Mouse (Mus musculus): ENCODE results near the gene Slc12a9. TPM values are rescaled to one million over a fixed set of nuclear protein-coding genes. Genes with fewer than 3 reads are reported as not detected.

Slc12a9 gene
- polyA plus RNA-seq, 1 experiment from 2014 or later: 5.8 TPM

DNA sequence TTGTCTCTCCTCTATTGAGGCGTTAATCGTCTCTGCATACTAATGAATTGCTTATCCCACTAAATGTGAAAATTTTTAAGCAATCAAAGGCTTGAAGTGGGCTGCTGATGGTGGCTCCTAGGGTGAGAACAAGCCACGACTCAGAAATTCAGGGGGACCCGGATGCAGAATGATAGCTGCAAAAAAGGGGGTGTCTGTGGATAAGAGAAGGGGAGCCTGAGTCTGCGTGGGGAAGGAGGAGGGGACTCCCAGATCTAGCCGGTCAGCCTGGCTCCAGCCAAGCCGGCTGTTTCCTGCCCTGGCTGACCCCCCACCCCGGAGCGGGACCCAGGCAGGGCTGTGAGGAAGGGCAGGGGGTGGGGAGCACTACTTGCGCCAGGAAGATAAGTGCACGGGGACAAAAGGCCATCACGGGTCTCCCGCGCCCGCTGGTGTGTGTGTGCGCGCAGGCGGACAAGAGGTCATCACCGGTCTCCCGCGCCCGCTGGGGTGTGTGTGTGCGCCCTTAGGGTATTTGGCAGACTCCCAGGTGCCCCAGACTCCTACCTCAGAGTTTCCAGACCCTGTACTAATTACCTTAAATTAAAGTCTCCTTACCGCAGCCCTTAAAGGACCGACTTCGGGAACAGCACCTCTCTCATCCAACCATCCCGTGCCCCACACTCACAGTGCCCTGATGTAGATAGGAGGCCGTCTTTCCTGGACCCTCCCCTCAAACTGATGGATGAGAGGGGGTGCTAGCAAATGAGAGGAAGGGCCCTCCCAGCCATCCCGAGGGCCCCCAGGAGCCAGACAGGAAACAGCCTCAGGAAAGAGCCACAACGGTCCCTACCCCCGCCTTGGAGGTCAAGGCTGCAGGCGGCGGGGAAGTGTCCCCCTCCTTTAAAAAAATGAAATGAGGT, 15.3 kb upstream of the Slc12a9 start:
- H3K27ac ChIP-seq (ENCODE audit: low read depth, low read length): peak overlapping the region; percentile 83
- no peaks in the 10 kb centered on the region for H3K27me3 ChIP-seq (ENCODE audit: control insufficient read depth, insufficient read depth, low read length)
- peaks cover under 1% of the 10 kb centered on the region for H3K36me3 ChIP-seq (ENCODE audit: control insufficient read depth, insufficient read depth, low read length)
- peak overlapping the region; percentile 96 for H3K9ac ChIP-seq (ENCODE audit: low read length)
- peak overlapping the region; percentile 89 for H3K4me3 ChIP-seq (ENCODE audit: low read depth, low read length)
- peaks cover 37% of the 10 kb centered on the region for H3K4me1 ChIP-seq (ENCODE audit: control insufficient read depth, insufficient read depth, low read length)
- WGBS: under 1% methylated on average over 33 of the region's 33 CpGs
- no peaks in the 10 kb centered on the region for H3K9me3 ChIP-seq (ENCODE audit: control insufficient read depth, low read length)
- 0 out of 2 replicates have a peak, but pooled peaks have one; percentile 22 for ATAC-seq (ENCODE audit: low FRiP score)
- DNase-seq (ENCODE audit: low spot score, missing footprints): peak; percentile 94
- peak overlapping the region; percentile 90 for H3K4me2 ChIP-seq

DNA sequence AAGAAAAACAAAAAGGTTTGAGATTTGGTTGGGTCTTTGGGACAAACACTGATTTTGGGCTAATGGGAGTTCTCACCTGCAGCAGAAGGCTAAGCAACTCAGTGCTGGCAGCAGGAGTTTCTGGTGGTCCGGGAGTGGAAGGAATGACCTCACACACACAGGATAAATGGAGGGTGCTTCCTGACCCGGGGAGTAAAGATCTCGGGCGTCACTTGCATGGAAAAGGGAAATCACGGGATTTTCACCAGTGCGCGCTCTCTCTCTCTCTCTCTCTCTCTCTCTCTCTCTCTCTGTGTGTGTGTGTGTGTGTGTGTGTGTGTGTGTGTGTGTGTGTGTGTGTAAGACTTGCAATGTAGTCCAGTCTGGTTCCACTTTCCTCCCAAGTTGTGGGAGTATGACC, 14.5 kb upstream of the Slc12a9 start:
- H3K27ac ChIP-seq (ENCODE audit: low read depth, low read length): no peak overlapping the region
- no peaks in the 10 kb centered on the region for H3K36me3 ChIP-seq (ENCODE audit: control insufficient read depth, insufficient read depth, low read length)
- H3K4me3 ChIP-seq (ENCODE audit: low read depth, low read length): no peak overlapping the region
- DNase-seq (ENCODE audit: low spot score, missing footprints) (peak; percentile 86), ATAC-seq (ENCODE audit: low FRiP score) (no peak)
- no peaks in the 10 kb centered on the region for H3K9me3 ChIP-seq (ENCODE audit: control insufficient read depth, low read length)
- H3K27me3 ChIP-seq (ENCODE audit: control insufficient read depth, insufficient read depth, low read length): no peaks in the 10 kb centered on the region
- WGBS: 18% methylated on average over 7 of the region's 7 CpGs
- no peak overlapping the region; the same call in 1 of the 2 replicates for H3K9ac ChIP-seq (ENCODE audit: low read length)
- peaks cover 37% of the 10 kb centered on the region for H3K4me1 ChIP-seq (ENCODE audit: control insufficient read depth, insufficient read depth, low read length)
- H3K4me2 ChIP-seq: peak overlapping the region; percentile 90; the same call in 1 of the 2 replicates

DNA sequence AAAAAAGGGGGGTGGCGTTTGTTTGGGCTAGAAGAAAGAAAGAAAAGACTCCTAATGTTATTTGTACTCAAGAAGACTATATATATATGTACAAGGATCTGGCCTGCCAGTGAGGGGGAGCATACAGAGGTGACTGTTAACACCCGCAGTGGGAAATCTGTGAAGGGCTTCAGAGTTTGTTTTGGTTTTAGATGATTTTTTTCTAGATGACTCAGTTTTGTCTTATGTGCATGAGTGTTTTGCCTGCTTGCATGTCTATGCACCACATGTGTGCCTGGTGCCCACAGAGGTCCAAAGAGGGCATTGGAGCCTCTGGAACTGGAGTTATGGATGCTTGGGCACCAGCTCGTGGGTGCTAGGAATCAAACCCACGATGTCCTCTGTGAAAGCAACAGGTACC, 13.6 kb upstream of the Slc12a9 start:
- DNase-seq (ENCODE audit: low spot score, missing footprints): no peak
- H3K27ac ChIP-seq (ENCODE audit: low read depth, low read length): no peak overlapping the region
- WGBS: 92% methylated on average over 4 of the region's 4 CpGs
- H3K9me3 ChIP-seq (ENCODE audit: control insufficient read depth, low read length): no peaks in the 10 kb centered on the region
- H3K4me1 ChIP-seq (ENCODE audit: control insufficient read depth, insufficient read depth, low read length): peaks cover 28% of the 10 kb centered on the region
- H3K36me3 ChIP-seq (ENCODE audit: control insufficient read depth, insufficient read depth, low read length): no peaks in the 10 kb centered on the region
- H3K4me2 ChIP-seq: no peak overlapping the region
- ATAC-seq (ENCODE audit: low FRiP score): no peak
- no peak overlapping the region for H3K4me3 ChIP-seq (ENCODE audit: low read depth, low read length)
- H3K9ac ChIP-seq (ENCODE audit: low read length): no peak overlapping the region
- H3K27me3 ChIP-seq (ENCODE audit: control insufficient read depth, insufficient read depth, low read length): no peaks in the 10 kb centered on the region

DNA sequence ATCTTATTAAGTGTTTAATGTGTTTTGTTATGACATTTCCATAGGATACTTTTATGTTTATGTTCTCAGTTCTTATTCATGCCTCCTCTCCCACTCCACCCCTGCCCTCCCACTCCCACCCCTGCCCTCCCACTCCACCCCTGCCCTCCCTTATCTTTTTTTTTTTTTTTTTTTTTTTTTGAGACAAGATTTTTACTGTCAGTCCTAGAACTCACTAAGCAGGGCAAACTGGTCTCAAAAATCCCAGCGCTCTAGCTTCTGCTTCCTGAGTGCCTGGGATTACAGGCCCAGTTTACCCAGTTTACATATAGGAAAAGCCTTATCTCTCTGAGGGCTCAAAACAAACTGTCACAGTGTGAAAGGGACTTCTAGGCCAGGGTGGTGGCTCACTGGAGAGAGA, 13.0 kb upstream of the Slc12a9 start:
- H3K9me3 ChIP-seq (ENCODE audit: control insufficient read depth, low read length): no peaks in the 10 kb centered on the region
- no peaks in the 10 kb centered on the region for H3K36me3 ChIP-seq (ENCODE audit: control insufficient read depth, insufficient read depth, low read length)
- no peaks in the 10 kb centered on the region for H3K27me3 ChIP-seq (ENCODE audit: control insufficient read depth, insufficient read depth, low read length)
- no peak for DNase-seq (ENCODE audit: low spot score, missing footprints)
- H3K4me2 ChIP-seq: no peak overlapping the region
- H3K4me1 ChIP-seq (ENCODE audit: control insufficient read depth, insufficient read depth, low read length): peaks cover 22% of the 10 kb centered on the region
- no peak for ATAC-seq (ENCODE audit: low FRiP score)
- H3K9ac ChIP-seq (ENCODE audit: low read length): no peak overlapping the region
- no peak overlapping the region for H3K4me3 ChIP-seq (ENCODE audit: low read depth, low read length)
- WGBS: 75% methylated on average over 1 of the region's 1 CpGs
- H3K27ac ChIP-seq (ENCODE audit: low read depth, low read length): no peak overlapping the region

DNA sequence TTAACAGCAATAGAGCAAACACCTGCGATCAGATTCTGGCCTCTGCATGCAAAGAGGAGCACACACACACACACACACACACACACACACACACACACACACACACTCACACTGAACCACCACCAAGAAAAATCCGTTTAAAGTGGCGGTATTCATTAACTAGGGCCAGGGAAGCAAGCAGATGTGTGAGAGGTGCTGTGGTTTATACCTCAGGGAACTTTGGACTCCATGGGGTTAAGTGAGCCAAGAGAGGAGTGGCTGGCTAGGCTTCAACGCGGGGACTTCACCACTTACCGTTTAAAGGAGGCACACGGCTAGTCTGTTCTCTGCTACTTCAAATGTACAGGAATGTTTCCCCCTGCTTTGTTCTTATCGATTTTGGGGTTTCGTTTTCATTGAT, 12.4 kb upstream of the Slc12a9 start:
- H3K4me3 ChIP-seq (ENCODE audit: low read depth, low read length): no peak overlapping the region
- DNase-seq (ENCODE audit: low spot score, missing footprints) (no peak), ATAC-seq (ENCODE audit: low FRiP score) (no peak)
- 33% methylated on average over 9 of the region's 9 CpGs for WGBS
- no peaks in the 10 kb centered on the region for H3K9me3 ChIP-seq (ENCODE audit: control insufficient read depth, low read length)
- H3K36me3 ChIP-seq (ENCODE audit: control insufficient read depth, insufficient read depth, low read length): no peaks in the 10 kb centered on the region
- no peak overlapping the region for H3K9ac ChIP-seq (ENCODE audit: low read length)
- no peaks in the 10 kb centered on the region for H3K27me3 ChIP-seq (ENCODE audit: control insufficient read depth, insufficient read depth, low read length)
- no peak overlapping the region for H3K27ac ChIP-seq (ENCODE audit: low read depth, low read length)
- no peak overlapping the region for H3K4me2 ChIP-seq
- peaks cover 19% of the 10 kb centered on the region for H3K4me1 ChIP-seq (ENCODE audit: control insufficient read depth, insufficient read depth, low read length)

DNA sequence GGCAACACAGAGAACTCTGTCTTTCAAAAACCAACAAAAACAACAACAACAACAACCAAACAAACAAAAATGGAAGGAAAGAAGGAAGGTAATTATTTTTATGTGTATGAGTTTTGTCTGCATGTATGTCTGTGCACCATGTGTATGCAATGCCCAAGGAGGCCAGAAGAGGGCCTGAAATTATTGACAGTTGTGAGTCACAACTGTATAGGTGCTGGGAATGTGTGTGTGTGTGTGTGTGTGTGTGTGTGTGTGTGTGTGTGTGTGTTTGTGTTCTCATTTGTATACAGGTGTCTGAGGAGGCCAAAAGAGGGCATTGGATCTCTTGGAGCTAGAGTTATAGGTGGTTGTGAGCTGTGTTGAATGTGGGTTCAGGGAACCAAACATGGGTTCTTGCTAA, 10.5 kb upstream of the Slc12a9 start:
- no peak for ATAC-seq (ENCODE audit: low FRiP score)
- H3K4me1 ChIP-seq (ENCODE audit: control insufficient read depth, insufficient read depth, low read length): peaks cover 22% of the 10 kb centered on the region

DNA sequence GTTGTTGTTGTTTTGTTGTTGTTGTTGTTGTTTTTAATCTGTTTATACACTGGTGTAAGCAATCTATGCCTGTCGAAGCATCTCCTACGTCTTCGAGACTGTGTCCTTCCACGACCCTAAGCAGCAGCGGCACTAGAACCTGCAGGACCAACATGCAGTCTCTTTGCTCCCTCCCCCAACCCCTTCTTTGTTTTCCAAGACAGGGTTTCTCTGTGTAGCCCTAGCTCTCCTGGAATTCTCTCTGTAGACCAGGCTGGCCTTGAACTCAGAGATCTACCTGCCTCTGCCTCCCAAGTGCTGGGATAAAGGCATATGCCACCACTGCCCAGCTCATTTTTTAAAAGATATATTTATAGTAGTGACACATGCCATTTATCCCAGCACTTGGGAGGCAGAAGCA, 10.0 kb upstream of the Slc12a9 start:
- H3K4me2 ChIP-seq: no peak overlapping the region
- H3K36me3 ChIP-seq (ENCODE audit: control insufficient read depth, insufficient read depth, low read length): no peaks in the 10 kb centered on the region
- H3K9me3 ChIP-seq (ENCODE audit: control insufficient read depth, low read length): no peaks in the 10 kb centered on the region
- no peak overlapping the region for H3K9ac ChIP-seq (ENCODE audit: low read length)
- no peak overlapping the region for H3K27ac ChIP-seq (ENCODE audit: low read depth, low read length)
- H3K4me3 ChIP-seq (ENCODE audit: low read depth, low read length): no peak overlapping the region
- ATAC-seq (ENCODE audit: low FRiP score): no peak
- WGBS: 92% methylated on average over 5 of the region's 5 CpGs
- H3K27me3 ChIP-seq (ENCODE audit: control insufficient read depth, insufficient read depth, low read length): no peaks in the 10 kb centered on the region
- peaks cover 21% of the 10 kb centered on the region for H3K4me1 ChIP-seq (ENCODE audit: control insufficient read depth, insufficient read depth, low read length)
- peak; percentile 41 for DNase-seq (ENCODE audit: low spot score, missing footprints)

More for the DNA sequence above, 10.5 kb upstream of the Slc12a9 start:
- Histone ChIP-seq H3K4me3 (ENCODE audit: low read depth, low read length) (no peak overlapping the region), H3K4me2 (no peak overlapping the region), H3K27ac (ENCODE audit: low read depth, low read length) (no peak overlapping the region), H3K9me3 (ENCODE audit: control insufficient read depth, low read length) (no peaks in the 10 kb centered on the region), H3K36me3 (ENCODE audit: control insufficient read depth, insufficient read depth, low read length) (no peaks in the 10 kb centered on the region), H3K9ac (ENCODE audit: low read length) (no peak overlapping the region), H3K27me3 (ENCODE audit: control insufficient read depth, insufficient read depth, low read length) (no peaks in the 10 kb centered on the region)
- no peak for DNase-seq (ENCODE audit: low spot score, missing footprints)

DNA sequence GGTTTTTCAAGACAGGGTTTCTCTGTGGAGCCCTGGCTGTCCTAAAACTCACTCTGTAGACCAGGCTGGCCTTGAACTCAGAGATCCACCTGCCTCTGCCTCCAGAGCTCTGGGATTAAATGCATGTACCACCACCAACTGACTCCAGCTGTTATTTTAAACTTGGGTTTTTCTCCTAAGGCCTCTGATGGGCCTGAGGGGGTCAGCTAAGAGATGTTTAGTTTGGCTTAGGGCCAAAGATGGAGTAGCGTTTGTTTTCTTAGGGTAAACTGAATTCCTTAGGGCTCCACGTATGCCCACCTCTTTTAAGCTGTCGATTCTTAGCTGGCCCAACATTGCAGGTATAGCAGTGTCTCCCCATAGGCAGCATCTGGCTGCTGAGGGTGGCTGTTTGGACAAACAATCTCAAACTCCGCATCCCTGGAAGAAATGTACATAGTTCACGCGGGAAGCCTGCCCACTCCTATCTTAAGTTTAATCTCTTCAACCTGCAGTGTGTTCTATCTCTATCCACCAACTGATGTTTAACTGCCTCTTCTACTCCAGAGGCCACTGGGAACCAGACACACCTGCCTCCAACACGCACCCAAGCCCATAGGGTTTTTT, 9.1 kb upstream of the Slc12a9 start:
- H3K36me3 ChIP-seq (ENCODE audit: control insufficient read depth, insufficient read depth, low read length): no peaks in the 10 kb centered on the region
- no peak overlapping the region for H3K4me3 ChIP-seq (ENCODE audit: low read depth, low read length)
- H3K9me3 ChIP-seq (ENCODE audit: control insufficient read depth, low read length): no peaks in the 10 kb centered on the region
- no peaks in the 10 kb centered on the region for H3K27me3 ChIP-seq (ENCODE audit: control insufficient read depth, insufficient read depth, low read length)
- H3K4me1 ChIP-seq (ENCODE audit: control insufficient read depth, insufficient read depth, low read length): peaks cover 15% of the 10 kb centered on the region
- DNase-seq (ENCODE audit: low spot score, missing footprints): peak; percentile 76
- ATAC-seq (ENCODE audit: low FRiP score): no peak
- no peak overlapping the region for H3K27ac ChIP-seq (ENCODE audit: low read depth, low read length)
- H3K4me2 ChIP-seq: no peak overlapping the region
- 86% methylated on average over 7 of the region's 7 CpGs for WGBS
- H3K9ac ChIP-seq (ENCODE audit: low read length): no peak overlapping the region

DNA sequence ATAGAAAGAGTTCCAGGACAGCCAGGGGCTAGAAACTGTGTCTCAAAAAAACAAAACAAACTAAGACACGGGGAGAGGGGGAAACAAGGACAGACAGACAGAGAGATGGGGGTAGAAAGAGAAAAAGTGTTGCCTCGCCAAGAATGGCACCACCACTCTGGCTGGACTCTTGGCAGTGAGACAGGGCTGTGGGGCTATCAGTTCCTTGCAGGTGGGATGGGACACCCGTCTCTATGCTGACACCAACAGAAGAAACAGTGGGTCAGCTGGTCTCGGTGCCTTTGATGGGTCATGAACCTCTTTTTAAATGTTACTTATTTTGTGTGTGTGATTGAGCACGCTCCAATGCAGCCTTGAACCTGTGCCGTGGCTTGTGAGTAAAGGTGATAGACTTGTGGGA, 6.8 kb upstream of the Slc12a9 start:
- H3K36me3 ChIP-seq (ENCODE audit: control insufficient read depth, insufficient read depth, low read length): no peaks in the 10 kb centered on the region
- DNase-seq (ENCODE audit: low spot score, missing footprints): peak; percentile 51
- H3K9me3 ChIP-seq (ENCODE audit: control insufficient read depth, low read length): no peaks in the 10 kb centered on the region
- H3K4me2 ChIP-seq: no peak overlapping the region
- no peaks in the 10 kb centered on the region for H3K27me3 ChIP-seq (ENCODE audit: control insufficient read depth, insufficient read depth, low read length)
- whole genome bisulfite sequencing: 76% methylated on average over 6 of the region's 6 CpGs
- H3K4me3 ChIP-seq (ENCODE audit: low read depth, low read length): no peak overlapping the region
- no peak overlapping the region for H3K27ac ChIP-seq (ENCODE audit: low read depth, low read length)
- H3K4me1 ChIP-seq (ENCODE audit: control insufficient read depth, insufficient read depth, low read length): peaks cover 13% of the 10 kb centered on the region
- ATAC-seq (ENCODE audit: low FRiP score): no peak
- no peak overlapping the region for H3K9ac ChIP-seq (ENCODE audit: low read length)

Data from midbrain, embryonic 11.5 days (tissue).